Mouse (Mus musculus) lung, adult 2 months (tissue): ENCODE measurements around the gene Otop3.

Source experiments
- CTCF ChIP-seq: fragments of 200-500 bp; IDR thresholded peaks from 2 replicates; pipeline ENCODE4 v1.5.1; 2011; ENCODE audit warnings: mild to moderate bottlenecking, low read length, control low read depth; ENCODE audit not compliant: insufficient read depth
- POLR2A ChIP-seq: fragments of 200-500 bp; IDR thresholded peaks from 2 replicates; pipeline ENCODE4 v1.6.1; 2011; ENCODE audit warnings: low read depth, mild to moderate bottlenecking, control low read depth, low read length, borderline replicate concordance; ENCODE audit errors: extremely low read depth

GRCm38 (mm10) chr11:115290919-115291318 lies 43.6 kb upstream of the Otop3 start:
- TF ChIP-seq CTCF, result no peak
- no peak for TF ChIP-seq POLR2A
